Mouse (Mus musculus) left cerebral cortex, postnatal 14 days (tissue): ENCODE data around the gene Cep89. TPM values are rescaled to one million over a fixed set of nuclear protein-coding genes. Genes with fewer than 3 reads are reported as not detected.

Experiments
- DNase-seq, 2 experiments: peaks; one replicate each; pipeline ENCODE4 v3.0.0; 2021 to 2022; ENCODE audit warnings: low spot score in 2 of 2, mixed read lengths in 1 of 2
- intact Hi-C: fragments of 180-260 bp; cut with DNase I; formaldehyde crosslinking; loops from one replicate; pipeline ENCODE4 v1.15.1; 2025
- total RNA-seq, 2 experiments: library from RNA; stranded (reverse); gene quantifications; 2 replicates each; pipeline ENCODE4 v1.2.3; 2021

The Cep89 gene
- total RNA-seq, 2 experiments from 2014 or later: 22.2 to 22.5 TPM

- intact Hi-C loops: no loop called here
- DNase-seq: no peak
Measured at GRCm38 (mm10) chr7:35460971-35461370, 64.1 kb downstream of the Cep89 start.

DNA sequence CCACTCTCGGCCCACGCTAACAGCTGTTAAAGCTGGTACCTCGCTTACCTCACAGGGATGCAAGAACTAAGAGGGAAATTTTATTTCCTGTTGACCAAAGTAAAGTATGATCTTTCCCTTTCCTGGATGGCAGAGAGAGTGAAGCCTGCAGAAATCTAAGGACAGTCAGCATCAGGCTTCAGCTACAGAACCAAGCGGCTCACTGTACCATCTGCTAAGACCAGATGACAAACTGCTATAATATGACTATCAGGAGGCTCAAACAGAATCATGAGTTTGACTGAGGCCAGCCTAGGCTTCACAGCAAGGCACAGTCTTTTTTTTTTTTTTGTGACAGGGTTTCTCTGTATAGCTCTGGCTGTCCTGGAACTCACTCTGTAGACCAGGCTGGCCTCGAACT lies 68.2 kb downstream of the Cep89 start:
- no peak for DNase-seq
- intact Hi-C loops: no loop called here

DNA sequence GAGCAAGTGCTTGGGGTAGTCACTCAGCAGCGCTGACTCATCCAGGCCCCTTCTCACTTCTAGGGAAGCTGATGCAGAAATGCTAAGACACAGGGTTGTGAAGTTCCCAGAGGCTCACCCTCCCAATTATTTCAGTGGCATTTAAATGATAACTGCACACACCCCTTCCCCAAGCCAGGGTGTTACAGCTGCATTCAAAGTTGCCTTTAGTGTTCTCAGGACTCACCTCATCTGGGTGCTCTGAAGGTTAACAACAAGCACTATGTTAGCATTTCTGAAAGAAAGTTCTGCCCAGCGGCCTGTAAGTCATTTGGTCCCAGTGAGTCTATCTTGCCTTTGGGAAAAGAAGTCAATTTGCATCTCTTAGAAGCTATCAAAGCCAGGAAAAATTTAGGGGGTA lies 71.0 kb downstream of the Cep89 start:
- intact Hi-C loops: no loop called here

DNA sequence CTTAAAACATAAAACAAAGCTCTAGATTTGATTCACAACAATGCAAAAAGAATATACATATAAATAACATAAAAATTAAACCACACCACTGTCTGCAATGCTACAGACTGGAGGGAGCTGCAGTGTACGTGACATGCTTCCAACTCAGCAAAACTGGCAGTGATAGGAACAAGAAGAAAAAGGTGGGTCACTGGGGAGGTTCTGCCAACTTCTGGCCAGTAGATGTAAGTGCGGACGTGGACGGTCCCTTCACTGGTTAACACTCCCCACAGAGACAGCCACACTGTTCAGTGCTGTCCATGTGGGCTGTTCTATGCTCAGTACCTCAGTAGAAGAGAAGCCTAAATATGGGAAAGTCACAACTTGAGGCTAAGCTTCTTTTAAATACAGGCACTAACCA lies 74.0 kb downstream of the Cep89 start:
- intact Hi-C loops: no loop called here
- DNase-seq: no peak

More for the DNA sequence above, 71.0 kb downstream of the Cep89 start:
- no peak for DNase-seq

- intact Hi-C loops: no loop called here
- DNase-seq: no peak
Measured at GRCm38 (mm10) chr7:35476457-35476856, 79.6 kb downstream of the Cep89 start.

GRCm38 (mm10) chr7:35485126-35485525 lies 88.3 kb downstream of the Cep89 start:
- no peak for DNase-seq
- intact Hi-C loops: no loop called here

DNA sequence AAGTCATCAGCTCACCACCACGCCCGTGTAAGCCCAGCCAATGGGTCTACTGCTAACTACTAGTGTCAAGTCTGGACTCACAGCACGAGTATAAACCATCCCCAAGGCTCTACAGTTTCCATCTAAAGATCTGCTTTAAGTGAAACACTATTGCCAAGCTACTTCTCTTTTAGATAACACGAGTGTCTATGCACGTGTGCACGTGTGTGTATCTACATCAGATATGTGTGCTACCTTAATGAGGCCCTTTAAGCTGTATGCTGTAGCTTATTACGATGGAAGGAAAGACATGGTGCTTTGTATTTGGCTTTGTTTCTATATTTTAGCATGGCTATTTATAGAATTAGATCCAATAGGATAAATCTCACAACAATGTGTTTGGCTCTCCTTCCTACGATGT lies 89.7 kb downstream of the Cep89 start:
- intact Hi-C loops: no loop called here
- DNase-seq: no peak

Other genes with a start within 250 kb of the Cep89 start
- 10 to 100 TPM; 45.4 to 48.0 TPM for gene Slc7a10, start 210.7 kb upstream of the Cep89 start, total RNA-seq
- gene Lrp3, start 181.5 kb upstream of the Cep89 start, total RNA-seq: 10 to 100 TPM; 83.8 to 84.6 TPM
- gene Gpatch1, start 78.6 kb upstream of the Cep89 start, total RNA-seq: 10 to 100 TPM; 22.8 to 23.7 TPM
- 1 to 10 TPM; 2.5 to 2.7 TPM for gene Rhpn2, start 62.9 kb upstream of the Cep89 start, total RNA-seq
- gene Faap24, start 199 bp upstream of the Cep89 start, total RNA-seq: 1 to 10 TPM; 7.8 to 9.1 TPM
- gene Slc7a9, start 51.8 kb downstream of the Cep89 start, total RNA-seq: not detected
- gene Tdrd12, start 140.7 kb downstream of the Cep89 start, total RNA-seq: under 1 TPM; 0.49 to 0.64 TPM
- gene Nudt19, start 159.3 kb downstream of the Cep89 start, total RNA-seq: 10 to 100 TPM; 66.8 to 67.4 TPM
- gene Rgs9bp, start 188.5 kb downstream of the Cep89 start, total RNA-seq: 1 to 10 TPM; 1.2 to 1.5 TPM
- gene Ankrd27, start 189.2 kb downstream of the Cep89 start, total RNA-seq: 10 to 100 TPM; 46.0 to 48.1 TPM